Mouse (Mus musculus) kidney, adult 18-20 months (tissue): Measurements from ENCODE around the gene Mup10.
"Not testable (repeated sequence)": the region's sequence is repeated elsewhere in the genome, so short reads cannot be mapped to it uniquely, and the experiment has no call there.

Experiments used
- DNase-seq: peaks from one replicate; pipeline ENCODE4 v3.0.0; 2021

Mup10 gene

DNA sequence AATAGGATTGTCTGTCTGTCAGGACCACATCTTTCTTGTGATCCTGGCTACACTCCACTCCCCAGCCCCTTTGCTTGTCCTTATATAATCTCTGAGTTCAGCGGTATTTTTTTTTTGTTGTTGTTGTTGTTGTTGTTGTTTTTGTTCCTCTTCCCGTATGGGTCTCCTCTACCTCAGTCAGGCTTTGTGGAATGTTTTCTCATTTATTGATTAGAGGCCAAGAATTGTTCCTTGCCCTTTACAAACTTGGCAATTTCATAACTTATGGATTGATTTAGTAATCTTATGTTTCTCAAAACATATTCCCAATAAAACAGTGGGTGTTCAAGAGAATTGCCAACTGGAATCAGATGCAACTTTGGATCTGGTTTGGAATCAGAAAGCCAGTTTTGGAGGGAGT lies at the start of gene Mup10:
Gene Mup10 (minus strand): TSS at position 101 of the 400 bp plus-strand sequence.
- not testable (repeated sequence) for DNase-seq
